Mouse (Mus musculus): ENCODE measurements at regions not wholly inside any gene's neighbourhood (a gene's known extent, or its start where the extent isn't known, plus 50 kb on each side); places are given as distances from the start of the nearest gene placed in this dataset.

DNA sequence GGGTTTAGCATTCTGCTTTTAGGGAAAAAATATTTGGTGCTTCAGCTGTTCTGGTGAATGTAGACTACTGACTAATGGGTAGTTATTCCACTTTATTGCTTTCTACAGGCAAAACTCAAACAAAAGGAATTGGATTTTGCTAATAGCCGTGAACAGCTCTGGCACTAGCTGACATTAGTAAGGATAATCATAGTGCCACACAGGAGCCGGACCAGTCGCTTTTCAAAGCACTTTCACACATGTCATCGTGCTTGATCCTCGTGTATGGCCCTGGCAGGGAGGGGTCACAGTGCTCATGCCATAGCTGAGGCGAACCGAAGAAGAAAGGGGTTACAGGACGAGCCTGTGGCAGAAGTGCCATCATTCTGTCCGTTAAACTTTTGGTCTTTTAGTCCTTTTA, 153.2 kb upstream of the Atp5g3 start:
- no peak for DNase-seq (ENCODE audit: extremely low spot score in 1 of 2, low spot score in 2 of 2)
- intact Hi-C loops (cut with DNase I), result no loop called here
- H3K4me3 ChIP-seq, result no peak overlapping the region
- H3K27ac ChIP-seq, result no peak overlapping the region
- no peak for TF ChIP-seq CTCF (IDR thresholded peaks at IDR 0.05)

DNA sequence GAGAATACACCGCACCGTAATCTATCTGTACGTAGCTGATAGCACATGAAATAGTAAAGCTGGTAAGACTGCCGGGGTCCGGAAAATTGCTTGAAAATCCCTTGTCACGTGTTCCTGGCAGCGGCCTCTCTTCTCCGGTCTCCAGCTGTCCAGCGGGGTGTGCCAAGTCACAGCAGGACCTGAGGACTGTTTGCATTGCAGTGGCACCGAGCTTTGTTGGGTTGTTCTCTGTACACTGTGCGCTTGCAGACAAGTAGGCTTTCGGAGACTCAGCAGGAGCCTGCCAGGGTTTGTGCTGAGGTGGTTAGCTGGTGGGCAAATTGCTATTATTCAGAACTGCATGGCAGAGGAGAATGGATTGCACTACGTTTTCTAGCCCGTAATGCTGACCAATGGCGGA, 152.7 kb upstream of the Atp5g3 start:
- Histone ChIP-seq H3K4me3 (peak overlapping the region; percentile 31), H3K27ac (no peak overlapping the region)
- DNase-seq (ENCODE audit: extremely low spot score in 1 of 2, low spot score in 2 of 2), result peak; percentile 11 to 21
- intact Hi-C loops (cut with DNase I), result no loop called here
- TF ChIP-seq CTCF (IDR thresholded peaks at IDR 0.05), result no peak

- no peak overlapping the region for H3K4me3 ChIP-seq
- no peak for TF ChIP-seq CTCF (IDR thresholded peaks at IDR 0.05)
- intact Hi-C loops (cut with DNase I), result no loop called here
- DNase-seq (ENCODE audit: extremely low spot score in 1 of 2, low spot score in 2 of 2), result no peak
- no peak overlapping the region for H3K27ac ChIP-seq
Observed at GRCm38 (mm10) chr2:74063302-74063701, 152.2 kb upstream of the Atp5g3 start.

GRCm38 (mm10) chr2:74042430-74042829, 131.3 kb upstream of the Atp5g3 start:
- intact Hi-C loops (cut with DNase I), result no loop called here
- no peak overlapping the region for H3K27ac ChIP-seq
- no peak for DNase-seq (ENCODE audit: extremely low spot score in 1 of 2, low spot score in 2 of 2)

DNA sequence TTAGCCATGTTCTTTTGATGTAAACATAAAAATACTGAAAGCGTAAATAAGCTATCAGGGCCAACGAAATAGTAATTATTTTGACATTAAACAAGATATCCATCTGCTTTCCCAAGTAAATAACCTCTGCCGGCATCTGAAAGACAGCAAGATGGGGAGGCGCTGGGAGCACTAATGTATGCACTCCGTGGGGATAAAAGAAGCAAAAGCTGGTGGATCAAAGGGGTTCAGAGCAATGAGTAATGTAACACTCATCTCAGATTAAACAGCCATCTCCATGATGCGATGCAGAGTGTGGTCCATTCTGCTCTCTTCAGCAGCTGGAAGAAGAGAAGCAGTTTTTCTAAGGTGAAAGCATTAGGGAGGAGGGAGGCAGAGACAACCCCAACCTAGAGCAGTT, 128.5 kb upstream of the Atp5g3 start:
- no peak for TF ChIP-seq CTCF (IDR thresholded peaks at IDR 0.05)
- H3K27ac ChIP-seq, result no peak overlapping the region
- no peak for DNase-seq (ENCODE audit: extremely low spot score in 1 of 2, low spot score in 2 of 2)
- no peak overlapping the region for H3K4me3 ChIP-seq
- intact Hi-C loops (cut with DNase I), result no loop called here

More at GRCm38 (mm10) chr2:74042430-74042829, 131.3 kb upstream of the Atp5g3 start:
- H3K4me3 ChIP-seq, result no peak overlapping the region
- no peak; the same call in 1 of the 2 replicates for TF ChIP-seq CTCF (IDR thresholded peaks at IDR 0.05)

GRCm38 (mm10) chr2:74036043-74036442, 124.9 kb upstream of the Atp5g3 start:
- DNase-seq (ENCODE audit: extremely low spot score in 1 of 2, low spot score in 2 of 2), result no peak
- intact Hi-C loops (cut with DNase I), result no loop called here
- no peak for TF ChIP-seq CTCF (IDR thresholded peaks at IDR 0.05)
- H3K27ac ChIP-seq, result no peak overlapping the region
- H3K4me3 ChIP-seq, result no peak overlapping the region

DNA sequence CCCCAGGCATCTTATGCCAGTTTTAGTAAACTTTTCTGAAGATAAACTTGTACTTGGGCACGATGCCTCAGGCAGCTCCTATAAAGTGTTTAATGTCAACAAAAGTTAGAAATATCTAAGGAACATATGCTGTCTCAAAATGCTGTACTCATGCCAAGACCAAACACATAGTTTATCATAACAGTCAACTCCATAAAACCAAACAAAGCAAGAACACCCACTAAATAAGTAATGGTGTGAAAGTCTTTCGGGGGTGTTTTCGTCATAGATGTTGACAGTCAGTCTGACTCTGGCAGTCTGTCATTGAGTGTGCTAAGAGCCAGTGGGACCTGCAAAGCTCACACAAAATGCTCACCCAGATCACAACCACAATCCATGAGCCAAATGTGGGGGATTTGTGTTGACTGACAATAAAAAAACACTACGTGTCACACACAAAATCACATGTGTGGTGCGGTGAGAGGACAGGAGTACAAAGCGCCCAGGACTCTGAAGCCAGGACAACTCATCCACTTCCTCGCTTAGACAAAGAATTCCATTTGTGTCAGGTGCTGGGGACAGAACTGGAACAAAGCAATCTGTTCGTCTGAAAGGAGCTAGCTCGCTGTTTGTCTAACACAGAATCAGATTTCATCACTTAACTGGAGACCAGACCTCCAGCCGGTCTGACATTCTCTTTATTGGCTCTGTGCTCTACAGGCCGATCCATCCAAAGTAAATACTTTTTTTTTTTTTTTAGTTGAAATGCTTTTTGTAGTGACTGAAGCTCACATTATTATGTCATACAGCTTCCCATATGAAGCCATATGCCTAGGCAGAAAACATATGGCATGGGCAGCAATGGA, 121.3 kb upstream of the Atp5g3 start:
- Histone ChIP-seq H3K27ac (no peak overlapping the region), H3K4me3 (no peak overlapping the region)
- no peak for DNase-seq (ENCODE audit: extremely low spot score in 1 of 2, low spot score in 2 of 2)
- TF ChIP-seq CTCF (IDR thresholded peaks at IDR 0.05), result no peak
- intact Hi-C loops (cut with DNase I), result no loop called here

GRCm38 (mm10) chr2:74029938-74030337, 118.8 kb upstream of the Atp5g3 start:
- no peak for DNase-seq (ENCODE audit: extremely low spot score in 1 of 2, low spot score in 2 of 2)
- intact Hi-C loops (cut with DNase I), result no loop called here
- H3K4me3 ChIP-seq, result no peak overlapping the region
- no peak overlapping the region for H3K27ac ChIP-seq
- TF ChIP-seq CTCF (IDR thresholded peaks at IDR 0.05), result no peak

GRCm38 (mm10) chr2:74027404-74028104, 116.4 kb upstream of the Atp5g3 start:
- H3K27ac ChIP-seq, result no peak overlapping the region
- intact Hi-C loops (cut with DNase I), result loop anchor here (2.0 kb wide), 1 partner anchor 635 kb away; no protein-coding TSS in a partner anchor
- H3K4me3 ChIP-seq, result no peak overlapping the region
- peak; percentile 11 to 47 for DNase-seq (ENCODE audit: extremely low spot score in 1 of 2, low spot score in 2 of 2)
- peak; percentile 55 for TF ChIP-seq CTCF (IDR thresholded peaks at IDR 0.05)

DNA sequence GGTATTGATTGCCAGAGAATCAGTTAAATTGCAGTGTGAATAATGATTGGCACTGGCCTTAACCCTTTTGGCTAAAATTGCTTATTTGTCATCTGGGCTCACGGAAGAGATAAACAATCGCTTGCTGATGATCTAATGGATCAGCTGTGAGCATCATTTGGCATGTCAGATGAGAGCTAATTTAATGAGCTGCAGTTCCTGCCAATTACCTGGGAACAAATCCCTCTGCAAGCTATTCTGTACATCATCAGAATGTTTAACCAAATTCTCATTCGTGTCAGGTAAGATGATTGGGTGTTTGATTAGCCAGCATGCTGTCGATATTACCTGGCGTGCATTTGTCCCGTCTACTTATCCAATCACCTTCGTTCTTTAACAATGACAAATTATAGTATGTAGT, 104.0 kb upstream of the Atp5g3 start:
- Histone ChIP-seq H3K4me3 (no peak overlapping the region), H3K27ac (no peak overlapping the region)
- no peak for DNase-seq (ENCODE audit: extremely low spot score in 1 of 2, low spot score in 2 of 2)
- TF ChIP-seq CTCF (IDR thresholded peaks at IDR 0.05), result no peak
- intact Hi-C loops (cut with DNase I), result no loop called here

DNA sequence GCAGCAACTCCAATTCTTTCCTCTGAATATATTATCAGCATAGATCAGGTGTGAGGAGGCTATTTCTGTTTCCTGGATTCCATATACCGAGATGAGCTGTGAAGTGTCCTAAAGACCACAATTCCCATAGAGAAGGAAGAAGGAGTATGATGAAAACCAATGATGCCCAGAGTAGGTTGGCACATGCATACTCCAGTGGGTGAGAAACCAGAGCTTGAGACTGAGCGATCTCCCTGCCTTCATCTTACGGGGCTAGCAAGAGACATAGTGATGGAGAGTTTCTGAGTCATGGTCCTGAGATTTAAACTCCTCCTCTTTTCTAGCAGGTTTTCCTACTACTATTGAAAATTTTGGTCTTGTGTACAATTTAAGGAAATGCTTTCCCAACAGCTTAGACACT, 103.1 kb upstream of the Atp5g3 start:
- Histone ChIP-seq H3K4me3 (no peak overlapping the region), H3K27ac (no peak overlapping the region)
- intact Hi-C loops (cut with DNase I), result no loop called here
- no peak for TF ChIP-seq CTCF (IDR thresholded peaks at IDR 0.05)
- no peak for DNase-seq (ENCODE audit: extremely low spot score in 1 of 2, low spot score in 2 of 2)

DNA sequence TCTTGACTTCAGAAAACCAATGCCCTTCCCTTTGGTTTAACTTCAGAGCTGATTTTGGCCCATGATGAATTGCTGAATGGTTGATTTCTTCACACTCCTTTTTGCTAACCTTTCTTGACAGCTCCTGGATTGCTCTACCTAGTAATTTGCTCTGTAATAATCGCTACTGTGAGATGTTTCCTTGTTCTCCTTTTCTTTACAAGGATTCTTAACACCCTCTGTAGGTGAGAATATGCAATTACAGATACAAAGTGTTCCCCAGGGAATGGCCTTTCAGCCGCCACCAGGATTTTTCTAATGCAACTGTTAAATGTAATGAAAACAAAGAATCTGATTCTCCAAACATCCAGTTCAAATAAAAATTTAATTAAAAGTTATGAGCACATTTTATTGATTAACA, 87.4 kb upstream of the Atp5g3 start:
- no peak overlapping the region for H3K4me3 ChIP-seq
- no peak for DNase-seq (ENCODE audit: extremely low spot score in 1 of 2, low spot score in 2 of 2)
- H3K27ac ChIP-seq, result no peak overlapping the region
- peak; percentile 72 for TF ChIP-seq CTCF (IDR thresholded peaks at IDR 0.05)
- intact Hi-C loops (cut with DNase I), result loop anchor here (1.0 to 10.0 kb wide), 4 partner anchors 32 to 447 kb away; partner anchors contain the start of gene Chn1

All from left cerebral cortex, adult 2 months (tissue).